In the genomic region with DNA sequence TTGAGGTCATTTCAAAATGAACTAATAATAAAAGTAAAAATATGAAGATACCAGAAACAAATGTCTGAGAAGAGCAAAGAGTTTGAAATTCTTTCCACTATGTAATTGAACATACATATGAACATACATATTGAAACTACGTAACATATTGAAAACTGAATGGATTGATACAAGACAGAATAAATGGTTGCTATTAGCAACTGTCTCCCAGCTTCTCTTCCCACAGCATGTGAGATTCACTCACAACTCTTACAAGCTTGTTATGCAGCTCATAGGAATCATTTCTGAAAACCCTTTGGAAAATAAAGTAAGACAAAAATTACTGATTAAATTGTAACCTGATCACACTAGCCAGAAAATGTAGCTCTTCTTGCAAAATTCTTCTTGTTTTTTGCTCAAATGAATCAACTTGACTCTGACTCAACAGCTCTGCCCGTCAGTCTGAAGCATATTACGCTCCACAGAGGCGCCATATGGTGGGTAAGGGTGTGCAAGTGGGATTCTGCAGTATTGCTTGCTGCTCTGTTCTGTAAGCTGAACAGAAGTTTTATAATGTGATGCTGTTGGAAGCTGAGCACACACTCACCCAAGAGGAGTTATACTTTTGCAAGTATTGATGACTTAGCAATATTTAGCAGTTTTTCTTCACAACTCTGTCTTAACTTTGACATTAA, we compare ENCODE assay signal across 14 mouse cellular contexts.
A peak's percentile ranks its signal among the peaks of the same experiment; 100 is the strongest.
DNase-seq lines count a peak whose midpoint lies in the region; ATAC-seq lines count a peak whose summit lies in the region.
"Had no signal": no experiment of that assay in that cellular context is flagged by ENCODE, and none has a peak within 500 bp of the region (broad histone marks: within the 10 kb centered on the region; RNA-seq: fewer than 3 reads in every experiment).

No protein-coding gene starts in this region.

- ATAC-seq in hindbrain, embryonic 16.5 days, result 0 out of 2 replicates have a peak, but pooled peaks have one; percentile 68
- no peak for ATAC-seq in hindbrain, embryonic 12.5 days (ENCODE audit: low FRiP score)
- ATAC-seq in kidney, embryonic 15.5 days (replicated peaks; ENCODE audit: low FRiP score), result no peak
- ATAC-seq: Patski had no signal

- no peak overlapping the region for H3K4me2 ChIP-seq in hindbrain, embryonic 16.5 days (ENCODE audit: low read length)
- H3K4me2 ChIP-seq in hindbrain, embryonic 12.5 days (replicated peaks), result no peak overlapping the region
- no peak overlapping the region for H3K4me2 ChIP-seq in kidney, embryonic 15.5 days
- H3K4me2 ChIP-seq: heart, embryonic 15.5 days had no signal

- H3K4me3 ChIP-seq in hindbrain, embryonic 16.5 days (ENCODE audit: low read length), result no peak overlapping the region
- H3K4me3 ChIP-seq in hindbrain, embryonic 12.5 days, result no peak overlapping the region
- H3K4me3 ChIP-seq in kidney, embryonic 15.5 days (replicated peaks), result no peak overlapping the region
- no peak overlapping the region for H3K4me3 ChIP-seq in hindbrain, embryonic 10.5 days
- H3K4me3 ChIP-seq: heart, embryonic 15.5 days had no signal

- no peaks in the 10 kb centered on the region for H3K36me3 ChIP-seq in hindbrain, embryonic 16.5 days (ENCODE audit: control insufficient read depth, insufficient read depth, low read length)
- H3K36me3 ChIP-seq in hindbrain, embryonic 12.5 days, result no peaks in the 10 kb centered on the region
- H3K36me3 ChIP-seq in kidney, embryonic 15.5 days, result no peaks in the 10 kb centered on the region
- no peaks in the 10 kb centered on the region for H3K36me3 ChIP-seq in hindbrain, embryonic 10.5 days
- H3K36me3 ChIP-seq: heart, embryonic 15.5 days had no signal

- no peaks in the 10 kb centered on the region for H3K9me3 ChIP-seq in hindbrain, embryonic 16.5 days (ENCODE audit: control insufficient read depth, low read length)
- no peaks in the 10 kb centered on the region for H3K9me3 ChIP-seq in hindbrain, embryonic 12.5 days (replicated peaks)
- no peaks in the 10 kb centered on the region for H3K9me3 ChIP-seq in kidney, embryonic 15.5 days (replicated peaks)
- H3K9me3 ChIP-seq in hindbrain, embryonic 10.5 days, result no peaks in the 10 kb centered on the region
- H3K9me3 ChIP-seq: heart, embryonic 15.5 days had no signal

- no peak overlapping the region for H3K9ac ChIP-seq in hindbrain, embryonic 16.5 days (ENCODE audit: low read depth, low read length)
- H3K9ac ChIP-seq in hindbrain, embryonic 12.5 days, result no peak overlapping the region
- H3K9ac ChIP-seq in kidney, embryonic 15.5 days, result no peak overlapping the region
- H3K9ac ChIP-seq: heart, embryonic 15.5 days had no signal

- 81% methylated on average over 4 of the region's 4 CpGs for WGBS in hindbrain, embryonic 16.5 days
- 88% methylated on average over 4 of the region's 4 CpGs for WGBS in hindbrain, embryonic 12.5 days
- 86% methylated on average over 4 of the region's 4 CpGs for WGBS in kidney, embryonic 15.5 days
- WGBS in hindbrain, embryonic 10.5 days, result 90% methylated on average over 4 of the region's 4 CpGs

- no peaks in the 10 kb centered on the region for H3K27me3 ChIP-seq in hindbrain, embryonic 16.5 days (replicated peaks; ENCODE audit: control insufficient read depth, insufficient read depth, low read length)
- H3K27me3 ChIP-seq in hindbrain, embryonic 12.5 days, result no peaks in the 10 kb centered on the region
- H3K27me3 ChIP-seq in kidney, embryonic 15.5 days, result no peaks in the 10 kb centered on the region
- no peaks in the 10 kb centered on the region for H3K27me3 ChIP-seq in hindbrain, embryonic 10.5 days (ENCODE audit: insufficient read depth, poor library complexity, severe bottlenecking)
- H3K27me3 ChIP-seq: heart, embryonic 15.5 days; Patski had no signal

- DNase-seq in layer of hippocampus, adult 18-20 months (ENCODE audit: low spot score in 2 of 2), result peak; percentile 80 to 88
- peak; percentile 3 to 51 for DNase-seq in left cerebral cortex, adult 8-10 months (ENCODE audit: low spot score in 2 of 2)
- DNase-seq in right cerebral cortex, postnatal 36 days (ENCODE audit: low spot score in 2 of 2), result peak; percentile 47 to 52
- DNase-seq in hindbrain, embryonic 10.5 days (ENCODE audit: low spot score), result no peak
- no peak for DNase-seq in testis, postnatal 14 days (ENCODE audit: low spot score)
- DNase-seq: adrenal gland, adult 8-10 months; cerebellum, adult 11 months had no signal

- no peak overlapping the region for H3K27ac ChIP-seq in hindbrain, embryonic 16.5 days (ENCODE audit: low read depth, low read length)
- H3K27ac ChIP-seq in hindbrain, embryonic 12.5 days, result no peak overlapping the region
- H3K27ac ChIP-seq in kidney, embryonic 15.5 days, result no peak overlapping the region
- H3K27ac ChIP-seq in hindbrain, embryonic 10.5 days, result no peak overlapping the region
- H3K27ac ChIP-seq: heart, embryonic 15.5 days; macrophage; stomach, postnatal 0 days had no signal

- no peaks in the 10 kb centered on the region for H3K4me1 ChIP-seq in hindbrain, embryonic 16.5 days (ENCODE audit: control insufficient read depth, insufficient read depth, low read depth, low read length)
- H3K4me1 ChIP-seq in hindbrain, embryonic 12.5 days, result no peaks in the 10 kb centered on the region
- H3K4me1 ChIP-seq in kidney, embryonic 15.5 days, result no peaks in the 10 kb centered on the region
- no peaks in the 10 kb centered on the region for H3K4me1 ChIP-seq in hindbrain, embryonic 10.5 days (replicated peaks)
- H3K4me1 ChIP-seq: heart, embryonic 15.5 days had no signal

Comparison
In these comparisons a context has a peak if more than half of its experiments do, and no peak if none do; other contexts are left out.
1. DNase-seq: peak in layer of hippocampus, adult 18-20 months (2 of 2), left cerebral cortex, adult 8-10 months (2 of 2) and right cerebral cortex, postnatal 36 days (2 of 2); none in hindbrain, embryonic 10.5 days (single experiment) and testis, postnatal 14 days (single experiment).